Mouse (Mus musculus): ENCODE measurements around the gene Amy2a2. TPM values are rescaled to one million over a fixed set of nuclear protein-coding genes. Genes with fewer than 3 reads are reported as not detected.
"Not testable (repeated sequence)": the region's sequence is repeated elsewhere in the genome, so short reads cannot be mapped to it uniquely, and the experiment has no call there.

Gene Amy2a2
- polyA plus RNA-seq (2015; fragmentation: Nextera tagmentation; extraction: Ambion mirVana) = not detected in 2 replicates

- not testable (repeated sequence) for DNase-seq (ENCODE audit: low spot score); H3K9me3 ChIP-seq (replicated peaks; ENCODE audit: low read length); H3K4me2 ChIP-seq (ENCODE audit: low read length); H3K4me1 ChIP-seq (replicated peaks; ENCODE audit: insufficient read depth, low read length); H3K36me3 ChIP-seq (ENCODE audit: insufficient read depth, low read length); H3K4me3 ChIP-seq (replicated peaks; ENCODE audit: low read depth, low read length); H3K27ac ChIP-seq; H3K9ac ChIP-seq (ENCODE audit: low read depth, low read length); ATAC-seq (replicated peaks; ENCODE audit: low FRiP score, low read depth); H3K27me3 ChIP-seq (ENCODE audit: insufficient read depth, low read length)
- no CpG with 5 or more reads among the region's 4 CpGs for WGBS
Observed at GRCm38 (mm10) chr3:113356558-113356957, at the start of gene Amy2a2. Gene Amy2a2, minus strand, starts transcription at chr3:113356658.

- not testable (repeated sequence) for H3K9ac ChIP-seq (ENCODE audit: low read depth, low read length); H3K27me3 ChIP-seq (ENCODE audit: insufficient read depth, low read length); DNase-seq (ENCODE audit: low spot score); H3K4me1 ChIP-seq (replicated peaks; ENCODE audit: insufficient read depth, low read length); H3K4me2 ChIP-seq (ENCODE audit: low read length); H3K9me3 ChIP-seq (replicated peaks; ENCODE audit: low read length); H3K36me3 ChIP-seq (ENCODE audit: insufficient read depth, low read length); H3K4me3 ChIP-seq (replicated peaks; ENCODE audit: low read depth, low read length); H3K27ac ChIP-seq; ATAC-seq (replicated peaks; ENCODE audit: low FRiP score, low read depth)
Observed at GRCm38 (mm10) chr3:113345484-113345883, 11.0 kb downstream of the Amy2a2 start.

GRCm38 (mm10) chr3:113323952-113324351, 32.5 kb downstream of the Amy2a2 start, which contains the start of gene Amy2a3:
Gene Amy2a3, minus strand, starts transcription at chr3:113324052.
- DNase-seq (ENCODE audit: low spot score); H3K4me1 ChIP-seq (replicated peaks; ENCODE audit: insufficient read depth, low read length); H3K4me2 ChIP-seq (ENCODE audit: low read length); H3K27me3 ChIP-seq (ENCODE audit: insufficient read depth, low read length); H3K4me3 ChIP-seq (replicated peaks; ENCODE audit: low read depth, low read length); H3K36me3 ChIP-seq (ENCODE audit: insufficient read depth, low read length); H3K9me3 ChIP-seq (replicated peaks; ENCODE audit: low read length); H3K27ac ChIP-seq; ATAC-seq (replicated peaks; ENCODE audit: low FRiP score, low read depth); H3K9ac ChIP-seq (ENCODE audit: low read depth, low read length): not testable (repeated sequence)
- WGBS = no CpG with 5 or more reads among the region's 4 CpGs

- not testable (repeated sequence) for H3K9ac ChIP-seq (ENCODE audit: low read depth, low read length); H3K4me1 ChIP-seq (replicated peaks; ENCODE audit: insufficient read depth, low read length); H3K4me3 ChIP-seq (replicated peaks; ENCODE audit: low read depth, low read length); ATAC-seq (replicated peaks; ENCODE audit: low FRiP score, low read depth); H3K27ac ChIP-seq; H3K36me3 ChIP-seq (ENCODE audit: insufficient read depth, low read length); H3K4me2 ChIP-seq (ENCODE audit: low read length); H3K9me3 ChIP-seq (replicated peaks; ENCODE audit: low read length); DNase-seq (ENCODE audit: low spot score); H3K27me3 ChIP-seq (ENCODE audit: insufficient read depth, low read length)
- WGBS = no CpG with 5 or more reads among the region's 3 CpGs
Observed at GRCm38 (mm10) chr3:113312937-113313336, 43.5 kb downstream of the Amy2a2 start.

Other genes starting within 250 kb of the Amy2a2 start
- gene Amy2a5, start 97.8 kb downstream of the Amy2a2 start, polyA plus RNA-seq (2015; fragmentation: Nextera tagmentation; extraction: Ambion mirVana) = not detected in 2 replicates
- not detected in 2 replicates for gene Amy2a4, start 65.2 kb downstream of the Amy2a2 start, polyA plus RNA-seq (2015; fragmentation: Nextera tagmentation; extraction: Ambion mirVana)
- gene Amy2a3, start 32.6 kb downstream of the Amy2a2 start, polyA plus RNA-seq (2015; fragmentation: Nextera tagmentation; extraction: Ambion mirVana) = not detected in 2 replicates
- gene Amy2a1, start 175.8 kb upstream of the Amy2a2 start, polyA plus RNA-seq (2015; fragmentation: Nextera tagmentation; extraction: Ambion mirVana) = not detected in 2 replicates

Measured in kidney, postnatal 0 days (tissue).